Mouse (Mus musculus) layer of hippocampus, postnatal 36 days (tissue): ENCODE data around the gene Elovl6. TPM values are rescaled to one million over a fixed set of nuclear protein-coding genes. Genes with fewer than 3 reads are reported as not detected.
A peak's percentile ranks its signal among the peaks of the same experiment; 100 is the strongest.

ENCODE experiments used
- DNase-seq, 2 experiments: peaks; one replicate each; pipeline ENCODE4 v3.0.0; 2022
- microRNA-seq, 2 experiments: library from miRNA; unstranded; fragments of <30 nt; microRNA quantifications; one replicate each; pipeline ENCODE4 v1.2.0; 2021
- total RNA-seq, 2 experiments: library from RNA; stranded (reverse); gene quantifications; 2 replicates each; pipeline ENCODE4 v1.2.3; 2021

Elovl6 gene
- total RNA-seq, 2 experiments from 2014 or later = 37.4 to 38.2 TPM

DNA sequence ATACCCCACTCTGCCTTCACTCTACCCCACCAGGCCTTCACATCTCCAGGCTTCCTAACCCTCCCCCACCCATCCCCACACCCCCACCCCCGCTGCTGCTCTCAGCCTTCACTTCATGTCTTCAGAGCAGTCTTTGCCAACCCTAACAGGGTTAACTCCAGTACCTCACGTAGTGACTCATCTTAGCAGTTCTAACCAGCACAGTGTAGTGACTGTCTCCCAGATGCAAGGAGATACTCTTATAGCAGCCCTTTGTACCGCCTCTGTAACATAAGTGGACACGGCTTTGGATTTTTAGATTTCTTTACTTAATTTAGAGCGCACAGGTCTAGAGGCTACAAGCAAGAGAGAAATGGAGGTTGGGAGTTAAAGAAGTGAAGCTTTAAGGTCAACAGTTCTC, 116.4 kb downstream of the Elovl6 start:
- no peak for DNase-seq

DNA sequence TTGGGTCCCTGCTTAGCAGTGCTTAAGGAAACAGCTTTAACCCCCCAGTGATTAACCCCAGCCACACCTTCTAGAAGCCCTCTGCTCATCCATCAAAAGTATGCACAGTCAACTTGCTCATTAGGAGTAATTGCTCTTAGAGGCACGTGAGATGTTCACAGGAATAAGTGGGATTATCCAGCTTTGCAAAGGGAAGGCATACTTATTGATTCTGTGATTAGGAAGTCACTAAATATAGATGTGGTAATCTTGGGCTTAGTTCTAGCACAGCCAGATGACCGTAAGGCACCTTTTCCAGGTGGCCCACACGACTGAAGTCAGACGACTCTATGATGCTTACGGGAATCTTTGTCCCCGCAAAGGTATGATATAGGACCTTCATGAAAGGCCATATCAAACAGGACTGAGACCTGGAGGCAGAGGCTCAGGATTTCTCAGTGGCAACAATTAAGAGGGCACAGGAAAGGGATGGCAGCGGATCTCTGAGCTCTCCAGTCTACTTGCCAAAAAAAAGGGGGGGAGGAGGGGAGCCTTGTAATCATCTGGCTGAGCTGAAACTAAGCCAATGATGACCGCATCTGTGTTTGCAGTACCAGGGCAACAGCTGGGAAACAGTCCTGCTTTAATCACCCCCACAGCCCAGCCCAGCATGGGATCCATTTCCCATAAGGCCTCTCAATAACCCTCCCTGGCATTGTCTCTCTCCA, 117.6 kb downstream of the Elovl6 start:
- DNase-seq = peak in 1 of 2 experiments; percentile 14

- no peak for DNase-seq
These were observed 118.1 kb downstream of the Elovl6 start for GRCm38 (mm10) chr3:129650293-129650612.

GRCm38 (mm10) chr3:129650931-129651330, 118.8 kb downstream of the Elovl6 start:
- DNase-seq = no peak

DNA sequence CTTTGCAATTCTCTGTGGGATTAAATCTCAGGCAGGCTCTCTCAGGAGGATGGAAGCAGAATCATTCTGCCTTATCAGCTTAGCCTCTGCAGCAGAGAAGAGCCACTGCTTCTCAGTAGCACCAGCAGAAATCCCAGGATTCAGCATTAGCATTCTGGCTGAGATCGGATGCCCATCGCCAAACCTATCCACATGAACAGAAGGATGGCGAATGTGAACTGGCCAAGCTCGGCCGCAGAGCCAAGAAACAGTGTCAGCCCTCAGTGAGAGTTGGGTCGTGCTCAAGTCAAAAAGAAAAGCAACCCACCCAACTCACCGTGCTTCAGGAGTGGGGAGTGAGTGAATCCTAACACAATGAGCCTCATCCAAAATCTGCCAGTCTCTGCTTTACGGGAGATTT, 119.6 kb downstream of the Elovl6 start:
- DNase-seq = no peak

GRCm38 (mm10) chr3:129652476-129652875, 120.3 kb downstream of the Elovl6 start:
- no peak for DNase-seq

DNA sequence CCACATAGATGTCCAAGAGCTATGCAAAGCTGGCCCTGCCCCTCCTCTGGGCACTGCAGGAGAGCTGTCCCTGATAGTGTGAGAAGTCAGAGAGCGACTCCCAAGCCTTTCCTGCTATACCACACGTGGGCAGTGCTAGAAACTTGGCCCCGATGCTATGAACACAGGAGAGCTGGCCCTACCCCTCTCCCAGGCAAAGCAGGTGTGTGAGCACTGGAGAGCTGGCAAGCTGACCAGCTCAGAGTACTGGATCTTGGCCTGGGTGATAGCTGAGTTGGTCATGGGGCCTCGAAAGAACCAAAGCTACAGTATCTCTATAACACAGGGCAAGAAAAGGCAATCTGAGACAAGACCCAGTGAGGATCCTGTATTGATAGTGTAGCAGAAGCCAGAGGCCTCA, 124.4 kb downstream of the Elovl6 start:
- no peak for DNase-seq

DNA sequence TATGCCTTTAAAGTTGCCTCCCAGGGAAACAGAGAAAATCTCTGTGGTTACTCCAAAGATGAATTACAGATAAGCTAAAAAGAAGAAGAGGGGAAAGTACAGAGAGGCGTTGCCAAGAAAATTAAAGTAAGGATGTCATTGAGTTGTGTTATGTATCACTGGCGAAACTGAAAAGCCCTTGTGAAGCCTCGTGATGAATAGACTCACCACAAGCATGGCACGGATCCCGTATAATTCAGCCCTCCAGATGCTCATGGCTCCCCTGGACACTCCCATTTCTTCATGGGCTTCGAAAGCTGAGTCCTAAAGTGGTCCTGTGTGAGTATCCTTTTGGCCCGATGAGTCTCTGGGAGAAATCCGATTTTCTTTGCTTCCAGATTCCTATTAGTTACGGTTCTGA, 125.1 kb downstream of the Elovl6 start:
- DNase-seq = no peak

- no peak for DNase-seq
These were observed 125.6 kb downstream of the Elovl6 start for GRCm38 (mm10) chr3:129657775-129658174.

DNA sequence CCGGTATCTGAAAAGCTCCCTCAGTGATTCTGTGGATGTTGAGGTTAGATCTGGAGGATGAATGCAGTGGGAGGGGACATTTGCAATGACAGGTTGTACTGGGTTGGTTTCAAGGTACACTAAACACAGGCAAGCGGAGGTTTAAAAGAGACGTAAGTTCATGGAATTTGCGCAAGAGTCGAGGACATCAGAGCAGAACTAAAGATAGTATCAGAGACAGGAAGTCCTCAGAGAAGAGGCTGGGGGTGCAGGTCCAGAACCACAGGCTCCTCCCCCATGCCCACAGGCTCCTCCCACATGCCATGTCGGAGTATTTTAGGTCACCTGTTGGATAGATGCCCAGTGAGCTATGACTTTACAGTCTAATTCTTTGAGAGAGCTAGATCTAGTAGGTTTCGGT, 126.6 kb downstream of the Elovl6 start:
- DNase-seq = no peak

GRCm38 (mm10) chr3:129663906-129664305, 131.8 kb downstream of the Elovl6 start:
- DNase-seq = no peak

- DNase-seq = no peak
These were observed 143.8 kb downstream of the Elovl6 start for GRCm38 (mm10) chr3:129675923-129676322.

DNA sequence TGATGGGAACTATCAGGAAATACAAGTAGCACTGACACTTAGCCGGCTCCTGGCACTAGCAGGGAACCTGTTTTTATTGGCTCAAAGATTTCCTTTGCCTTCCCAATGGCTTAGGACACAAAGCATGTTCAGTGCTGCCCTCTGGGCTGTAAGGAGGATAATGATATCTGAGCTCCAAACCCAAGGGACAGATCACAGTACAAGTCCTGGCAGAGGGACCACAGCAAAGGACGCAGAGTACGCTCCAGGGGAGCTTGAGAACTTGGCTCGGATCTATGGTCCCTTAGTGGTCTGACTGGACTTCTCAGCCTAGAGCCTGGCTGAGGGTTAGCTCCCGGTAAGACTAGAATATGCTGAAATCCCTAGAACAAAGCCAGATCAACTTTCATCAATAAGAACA, 148.1 kb downstream of the Elovl6 start:
- DNase-seq = peak; percentile 7 to 11

DNA sequence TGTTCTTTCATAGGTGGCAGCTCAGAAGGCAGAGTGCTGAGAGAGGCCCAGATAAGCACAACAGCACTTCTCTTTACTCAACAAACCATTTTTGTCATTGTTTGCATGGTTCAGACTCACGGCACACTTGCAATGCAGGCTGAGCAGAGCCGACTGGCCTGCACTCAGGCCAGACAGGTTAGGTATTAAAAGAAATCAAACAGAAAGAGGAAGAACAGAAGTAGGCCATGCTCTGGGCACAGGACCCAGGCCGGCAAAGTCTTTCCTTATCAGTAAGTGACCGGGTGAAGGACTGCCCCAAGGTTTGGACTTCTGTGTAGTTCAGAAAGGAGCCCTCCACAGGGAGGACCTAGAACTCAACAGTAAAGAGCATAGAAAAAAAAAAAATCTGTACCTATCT, 149.7 kb downstream of the Elovl6 start:
- no peak for DNase-seq

- peak; percentile 57 to 68 for DNase-seq
These were observed 150.2 kb downstream of the Elovl6 start for GRCm38 (mm10) chr3:129682389-129682788.

DNA sequence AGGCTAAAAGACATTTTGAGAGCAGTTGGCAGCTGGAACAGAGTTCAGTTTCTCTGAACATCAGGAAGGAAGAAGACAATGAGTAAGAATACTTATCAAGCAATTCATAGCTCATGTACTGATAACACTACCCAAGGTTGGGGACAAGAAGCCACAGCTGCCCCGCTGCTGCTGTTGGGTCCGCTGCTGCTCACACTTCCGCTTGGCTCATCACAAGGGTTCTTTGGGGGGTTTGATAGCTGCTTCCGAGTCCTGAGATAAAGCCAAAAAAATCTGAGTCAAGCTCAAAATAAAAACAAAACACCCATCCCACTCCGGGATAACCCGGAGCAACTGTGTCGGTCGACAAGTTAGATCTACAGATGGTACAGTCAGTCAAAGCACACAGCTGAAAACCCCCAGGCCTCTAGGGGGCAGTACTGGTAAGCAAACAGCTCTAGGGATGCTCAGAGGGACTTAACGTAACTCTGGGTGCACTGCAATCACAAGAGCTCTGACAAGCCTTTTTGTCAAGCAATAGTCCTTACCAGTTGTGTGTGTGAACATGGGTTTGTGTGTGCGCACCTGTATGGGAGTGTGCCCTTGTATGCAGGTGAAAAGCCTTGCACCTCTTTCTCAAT, 151.0 kb downstream of the Elovl6 start:
- DNase-seq = no peak

- no peak for DNase-seq
These were observed 154.0 kb downstream of the Elovl6 start for GRCm38 (mm10) chr3:129686196-129686595.

DNA sequence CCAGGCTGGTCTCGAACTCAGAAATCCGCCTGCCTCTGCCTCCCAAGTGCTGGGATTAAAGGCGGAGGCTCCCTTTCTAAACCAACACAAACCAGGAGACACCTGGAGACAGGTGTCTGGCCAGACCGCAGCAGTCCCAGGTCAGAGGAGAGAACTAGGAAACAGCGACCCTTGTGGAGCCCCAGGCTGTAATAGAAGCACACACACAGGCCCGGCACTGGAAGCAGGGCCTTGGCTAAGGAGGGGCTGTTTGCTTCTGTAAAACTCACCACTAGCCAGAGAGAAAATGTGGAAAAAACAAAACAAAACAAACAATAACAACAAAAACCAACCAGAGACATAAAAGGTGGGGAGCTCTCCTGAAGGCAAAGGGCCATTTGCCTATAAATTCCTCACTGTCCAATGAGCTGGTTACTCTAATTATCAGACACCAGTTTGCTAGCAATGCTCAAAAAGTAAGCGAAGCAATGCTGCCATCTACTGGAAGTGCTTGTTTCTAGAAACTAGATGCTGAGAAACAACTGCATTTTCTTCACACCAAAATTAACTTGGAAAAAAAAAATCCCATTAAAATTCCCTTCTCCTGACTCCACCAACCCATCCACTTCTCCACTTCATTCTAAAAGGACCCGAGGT, 154.7 kb downstream of the Elovl6 start:
- peak in 1 of 2 experiments; percentile 36 for DNase-seq

- no peak for DNase-seq
These were observed 155.3 kb downstream of the Elovl6 start for GRCm38 (mm10) chr3:129687429-129687828.

Small RNA genes within 50 kb of the gene (microRNA-seq; reads per million reads assigned to microRNA genes)
- gene Gm24515 = 0 reads per million in 2 experiments

Other genes with a start within 250 kb of the Elovl6 start
- 1 to 10 TPM; 1.2 to 1.7 TPM for gene Enpep, start 199.6 kb upstream of the Elovl6 start, total RNA-seq
- 1 to 10 TPM; 1.2 to 2.0 TPM for gene Egf, start 223.0 kb downstream of the Elovl6 start, total RNA-seq